Mouse (Mus musculus): Measurements from ENCODE around the gene Zfand3. TPM values are rescaled to one million over a fixed set of nuclear protein-coding genes. Genes with fewer than 3 reads are reported as not detected.

The Zfand3 gene
- polyA plus RNA-seq, 1 experiment from 2014 or later = 58.4 TPM

DNA sequence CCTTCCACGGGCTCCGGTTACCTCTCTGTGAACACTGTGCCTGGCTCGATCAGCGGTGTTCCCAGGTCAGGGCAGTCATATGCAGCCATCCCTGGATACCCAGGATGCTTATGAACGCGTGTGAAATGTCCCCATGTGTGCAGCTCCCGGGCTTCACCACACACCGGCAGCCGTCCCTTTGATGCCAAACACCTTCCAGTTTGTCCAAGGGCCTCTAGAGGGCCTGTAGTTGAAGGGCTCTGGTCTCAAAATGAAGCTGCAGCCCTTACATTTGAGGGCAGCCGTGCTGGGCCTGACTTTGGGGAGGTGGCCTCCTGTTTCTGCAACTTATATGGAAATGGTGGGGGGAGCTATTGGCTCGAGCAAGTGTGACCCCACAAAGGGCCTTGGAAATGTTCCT, 217.8 kb downstream of the Zfand3 start:
- Histone ChIP-seq H3K4me1 (replicated peaks; ENCODE audit: control insufficient read depth, insufficient read depth, low read length) (peaks cover 8% of the 10 kb centered on the region), H3K9ac (replicated peaks; ENCODE audit: low read depth, low read length) (no peak overlapping the region), H3K9me3 (ENCODE audit: control insufficient read depth, low read length) (no peaks in the 10 kb centered on the region), H3K27ac (ENCODE audit: low read length) (no peak overlapping the region), H3K36me3 (ENCODE audit: control insufficient read depth, insufficient read depth) (no peaks in the 10 kb centered on the region; the same call in 1 of the 2 replicates), H3K4me2 (ENCODE audit: low read length) (no peak overlapping the region), H3K27me3 (replicated peaks; ENCODE audit: control insufficient read depth, insufficient read depth, low read length) (no peaks in the 10 kb centered on the region), H3K4me3 (replicated peaks; ENCODE audit: low read length) (no peak overlapping the region)
- no peak for ATAC-seq
- 74% methylated on average over 11 of the region's 11 CpGs for WGBS

DNA sequence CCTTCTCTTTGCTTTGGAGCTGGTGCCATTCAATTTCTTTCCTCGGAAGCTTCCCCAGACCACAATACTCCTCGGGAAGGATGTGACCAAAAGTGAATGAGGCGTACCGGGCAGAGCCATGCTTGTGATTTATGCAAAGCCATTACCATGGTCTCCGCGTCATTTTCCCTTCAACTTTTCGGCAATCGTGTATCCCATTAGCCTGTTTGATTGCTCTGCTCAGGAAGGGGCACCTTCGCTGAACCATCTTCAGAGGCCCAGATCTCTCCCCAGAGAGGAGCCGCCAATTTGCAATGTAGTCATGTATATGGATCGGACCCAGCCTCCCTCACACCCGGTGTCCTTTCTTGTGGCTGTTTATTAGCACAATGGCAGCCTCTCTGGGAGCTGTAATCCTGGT, 218.3 kb downstream of the Zfand3 start:
- H3K4me1 ChIP-seq (replicated peaks; ENCODE audit: control insufficient read depth, insufficient read depth, low read length) = peaks cover 8% of the 10 kb centered on the region
- ATAC-seq = no peak

DNA sequence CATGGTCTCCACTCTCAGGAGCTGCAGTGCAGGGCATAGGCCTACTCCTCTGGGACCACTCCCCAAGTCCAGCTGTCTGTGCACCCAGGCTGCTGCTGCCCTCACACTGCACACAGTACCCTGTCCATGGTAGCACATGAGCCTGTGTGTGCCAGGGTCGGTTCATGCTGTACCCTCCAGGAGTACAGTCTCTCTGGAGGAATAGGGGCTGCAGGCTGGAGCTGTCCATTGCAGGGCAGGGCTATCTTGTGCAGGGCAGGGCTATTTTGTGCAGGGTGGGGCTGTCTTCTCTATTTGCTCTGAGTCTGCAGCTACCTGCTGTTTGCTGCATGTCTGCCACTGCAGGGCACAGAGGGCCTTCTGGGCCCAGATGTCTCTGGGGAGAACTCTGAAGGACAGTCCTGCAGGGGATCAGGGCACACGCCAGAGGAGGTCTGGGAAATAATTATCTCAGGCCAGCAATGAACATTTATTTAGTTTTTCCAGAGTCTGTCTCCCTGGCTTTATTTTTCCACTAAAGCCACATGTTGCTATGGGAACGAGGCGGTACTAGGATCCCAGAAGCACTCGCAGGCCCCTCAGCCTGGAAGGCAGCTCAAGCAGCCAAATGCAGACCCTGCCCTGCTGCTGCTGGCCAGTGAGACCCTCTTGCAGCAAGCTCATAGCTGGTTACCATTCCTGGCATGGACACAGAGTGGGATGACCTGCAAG, 220.7 kb downstream of the Zfand3 start:
- WGBS = 26% methylated on average over 5 of the region's 5 CpGs
- Histone ChIP-seq H3K9me3 (ENCODE audit: control insufficient read depth, low read length) (no peaks in the 10 kb centered on the region), H3K27ac (ENCODE audit: low read length) (no peak overlapping the region), H3K4me3 (replicated peaks; ENCODE audit: low read length) (no peak overlapping the region), H3K4me1 (replicated peaks; ENCODE audit: control insufficient read depth, insufficient read depth, low read length) (peaks cover 8% of the 10 kb centered on the region), H3K9ac (replicated peaks; ENCODE audit: low read depth, low read length) (no peak overlapping the region), H3K27me3 (replicated peaks; ENCODE audit: control insufficient read depth, insufficient read depth, low read length) (no peaks in the 10 kb centered on the region), H3K4me2 (ENCODE audit: low read length) (no peak overlapping the region), H3K36me3 (ENCODE audit: control insufficient read depth, insufficient read depth) (no peaks in the 10 kb centered on the region)
- ATAC-seq = peak; percentile 39; the same call in 1 of the 2 replicates

More for the DNA sequence above, 218.3 kb downstream of the Zfand3 start:
- no peak overlapping the region for H3K4me2 ChIP-seq (ENCODE audit: low read length)
- no peak overlapping the region for H3K27ac ChIP-seq (ENCODE audit: low read length)
- no peaks in the 10 kb centered on the region for H3K27me3 ChIP-seq (replicated peaks; ENCODE audit: control insufficient read depth, insufficient read depth, low read length)
- H3K4me3 ChIP-seq (replicated peaks; ENCODE audit: low read length) = no peak overlapping the region
- 59% methylated on average over 12 of the region's 12 CpGs for WGBS
- H3K9ac ChIP-seq (replicated peaks; ENCODE audit: low read depth, low read length) = no peak overlapping the region
- H3K36me3 ChIP-seq (ENCODE audit: control insufficient read depth, insufficient read depth) = no peaks in the 10 kb centered on the region; the same call in 1 of the 2 replicates
- no peaks in the 10 kb centered on the region for H3K9me3 ChIP-seq (ENCODE audit: control insufficient read depth, low read length)

DNA sequence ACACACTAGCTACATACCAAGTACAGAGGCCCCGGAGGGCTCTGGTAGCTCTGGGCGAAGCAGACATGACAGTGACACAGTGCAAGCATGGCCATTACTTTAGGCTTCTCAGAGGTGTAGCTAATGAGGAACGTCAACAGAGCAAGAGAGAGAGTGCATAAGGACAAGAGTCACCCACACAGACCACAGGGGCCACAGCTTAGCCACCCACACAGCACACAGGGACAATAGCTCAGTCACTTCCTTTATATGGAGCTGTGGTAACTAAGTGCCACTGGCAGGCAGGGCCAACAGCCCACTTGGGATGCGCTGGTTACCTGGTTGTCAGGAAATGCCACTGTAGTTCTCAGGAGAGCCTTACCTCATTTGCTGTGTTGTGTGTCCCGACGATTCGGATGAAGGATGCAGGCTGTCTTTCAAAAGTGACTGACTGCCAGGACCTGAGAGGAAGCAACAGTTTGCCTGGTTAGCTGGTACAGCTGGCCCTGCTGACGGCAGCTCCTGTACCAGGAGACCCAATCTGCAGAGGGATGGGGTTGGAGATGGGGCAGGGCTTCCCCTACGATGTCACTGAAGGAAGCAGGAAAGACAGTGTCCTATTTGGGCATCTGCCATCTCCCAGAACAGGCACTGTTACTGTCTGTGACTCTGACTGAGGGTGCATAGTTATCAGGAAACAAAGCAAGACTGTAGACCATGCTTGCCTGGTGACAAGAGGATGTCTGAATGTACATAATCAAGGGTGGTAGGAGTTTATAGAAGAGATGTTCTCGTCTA, 224.1 kb downstream of the Zfand3 start:
- WGBS = 85% methylated on average over 10 of the region's 10 CpGs
- H3K4me2 ChIP-seq (ENCODE audit: low read length) = no peak overlapping the region
- H3K4me3 ChIP-seq (replicated peaks; ENCODE audit: low read length) = no peak overlapping the region
- no peak for ATAC-seq
- H3K9ac ChIP-seq (replicated peaks; ENCODE audit: low read depth, low read length) = no peak overlapping the region
- no peaks in the 10 kb centered on the region for H3K36me3 ChIP-seq (ENCODE audit: control insufficient read depth, insufficient read depth)
- no peaks in the 10 kb centered on the region for H3K27me3 ChIP-seq (replicated peaks; ENCODE audit: control insufficient read depth, insufficient read depth, low read length)
- H3K27ac ChIP-seq (ENCODE audit: low read length) = no peak overlapping the region
- no peaks in the 10 kb centered on the region for H3K9me3 ChIP-seq (ENCODE audit: control insufficient read depth, low read length)
- H3K4me1 ChIP-seq (replicated peaks; ENCODE audit: control insufficient read depth, insufficient read depth, low read length) = peaks cover 13% of the 10 kb centered on the region

DNA sequence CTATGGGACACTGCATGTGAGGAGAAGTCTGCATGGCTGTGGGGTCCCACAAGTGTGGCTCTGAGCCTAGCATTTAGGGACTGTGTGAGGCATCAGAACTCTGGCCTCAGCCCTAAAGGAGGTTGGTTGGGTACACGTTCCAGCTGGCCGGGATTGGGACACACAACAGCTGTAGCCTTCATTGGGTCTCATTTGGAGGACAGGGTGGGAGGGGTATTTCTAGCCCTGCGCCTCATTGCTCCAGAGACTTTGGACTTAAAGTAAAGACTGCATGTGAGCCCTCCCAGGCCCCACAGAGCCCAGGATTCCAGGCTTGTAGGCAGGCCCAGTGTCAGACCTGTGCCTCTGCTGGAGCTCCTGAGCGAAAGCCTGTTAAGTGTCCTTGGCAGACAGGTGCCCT, 225.9 kb downstream of the Zfand3 start:
- Histone ChIP-seq H3K27me3 (replicated peaks; ENCODE audit: control insufficient read depth, insufficient read depth, low read length) (no peaks in the 10 kb centered on the region), H3K4me1 (replicated peaks; ENCODE audit: control insufficient read depth, insufficient read depth, low read length) (peaks cover 8% of the 10 kb centered on the region), H3K36me3 (ENCODE audit: control insufficient read depth, insufficient read depth) (no peaks in the 10 kb centered on the region), H3K9ac (replicated peaks; ENCODE audit: low read depth, low read length) (no peak overlapping the region), H3K9me3 (ENCODE audit: control insufficient read depth, low read length) (no peaks in the 10 kb centered on the region), H3K4me3 (replicated peaks; ENCODE audit: low read length) (no peak overlapping the region), H3K4me2 (ENCODE audit: low read length) (no peak overlapping the region), H3K27ac (ENCODE audit: low read length) (no peak overlapping the region)
- WGBS = 88% methylated on average over 4 of the region's 4 CpGs
- ATAC-seq = no peak

DNA sequence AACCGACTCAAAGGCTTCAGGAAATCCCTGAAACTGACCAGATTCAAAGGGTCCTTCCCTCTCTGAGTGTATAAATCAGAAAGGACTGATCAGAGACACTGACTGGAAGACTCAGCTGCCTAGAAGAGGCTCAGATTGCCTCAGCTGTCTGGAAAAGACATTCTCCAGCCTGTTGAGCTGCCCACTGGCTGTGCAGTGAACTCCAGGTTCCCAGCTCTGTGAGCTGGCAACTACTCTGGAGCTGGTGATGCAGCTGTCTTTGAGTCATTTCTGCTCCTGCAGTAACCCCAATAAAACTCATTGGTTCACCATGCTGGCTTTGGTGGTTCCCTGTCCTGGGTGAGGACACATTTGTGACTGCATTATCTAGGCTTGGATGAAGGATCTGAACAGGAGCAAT, 226.9 kb downstream of the Zfand3 start:
- Histone ChIP-seq H3K27me3 (replicated peaks; ENCODE audit: control insufficient read depth, insufficient read depth, low read length) (no peaks in the 10 kb centered on the region), H3K27ac (ENCODE audit: low read length) (no peak overlapping the region), H3K4me3 (replicated peaks; ENCODE audit: low read length) (no peak overlapping the region), H3K4me1 (replicated peaks; ENCODE audit: control insufficient read depth, insufficient read depth, low read length) (peaks cover 6% of the 10 kb centered on the region; the same call in 1 of the 2 replicates), H3K9me3 (ENCODE audit: control insufficient read depth, low read length) (no peaks in the 10 kb centered on the region), H3K9ac (replicated peaks; ENCODE audit: low read depth, low read length) (no peak overlapping the region), H3K4me2 (ENCODE audit: low read length) (no peak overlapping the region), H3K36me3 (ENCODE audit: control insufficient read depth, insufficient read depth) (no peaks in the 10 kb centered on the region)
- ATAC-seq = no peak
- WGBS = 100% methylated on average over 1 of the region's 1 CpGs

DNA sequence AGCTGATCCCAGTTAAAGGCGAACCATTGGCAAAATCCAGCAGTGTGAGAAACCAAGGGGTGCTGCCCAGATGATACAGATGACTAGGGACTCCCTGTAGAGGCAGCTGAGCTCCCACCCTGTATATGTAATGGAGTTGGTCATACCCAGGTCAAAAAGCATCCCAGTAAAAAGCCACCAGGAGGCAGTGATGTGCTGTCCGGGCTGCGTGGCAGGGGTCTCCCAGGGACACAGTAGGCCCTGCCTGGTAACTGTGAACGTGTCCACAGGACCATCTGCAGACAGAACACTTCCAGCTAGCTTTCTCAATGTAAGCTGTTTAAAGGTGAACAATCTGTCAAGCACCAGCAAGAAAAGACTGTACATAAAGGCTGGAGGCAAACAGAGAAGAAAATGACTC, 228.2 kb downstream of the Zfand3 start:
- Histone ChIP-seq H3K9ac (replicated peaks; ENCODE audit: low read depth, low read length) (no peak overlapping the region), H3K36me3 (ENCODE audit: control insufficient read depth, insufficient read depth) (no peaks in the 10 kb centered on the region), H3K4me1 (replicated peaks; ENCODE audit: control insufficient read depth, insufficient read depth, low read length) (peaks cover 15% of the 10 kb centered on the region), H3K4me2 (ENCODE audit: low read length) (no peak overlapping the region), H3K27me3 (replicated peaks; ENCODE audit: control insufficient read depth, insufficient read depth, low read length) (no peaks in the 10 kb centered on the region), H3K27ac (ENCODE audit: low read length) (no peak overlapping the region), H3K9me3 (ENCODE audit: control insufficient read depth, low read length) (no peaks in the 10 kb centered on the region), H3K4me3 (replicated peaks; ENCODE audit: low read length) (no peak overlapping the region)
- 37% methylated on average over 4 of the region's 4 CpGs for WGBS
- no peak for ATAC-seq

DNA sequence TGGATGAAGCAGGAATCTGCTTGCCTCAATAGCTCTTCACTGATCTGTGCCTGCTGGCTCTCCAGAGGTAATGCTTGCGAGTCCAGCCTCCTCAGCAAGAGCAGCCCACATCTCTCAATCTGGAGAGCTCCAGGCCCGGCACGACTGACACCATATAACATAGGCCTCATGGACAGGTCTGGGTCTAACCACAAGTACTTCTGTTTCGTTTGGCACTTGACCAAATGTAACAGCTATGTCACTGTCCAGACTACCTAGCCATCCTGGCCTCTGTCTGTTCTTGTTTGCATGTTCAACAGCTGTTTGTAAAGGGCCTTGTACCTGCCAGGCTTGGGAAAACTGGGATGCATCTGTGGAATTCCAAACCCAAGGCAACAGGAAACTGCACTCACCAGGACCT, 230.8 kb downstream of the Zfand3 start:
- no peak for ATAC-seq
- H3K27ac ChIP-seq (ENCODE audit: low read length) = no peak overlapping the region
- H3K9me3 ChIP-seq (ENCODE audit: control insufficient read depth, low read length) = no peaks in the 10 kb centered on the region
- no peak overlapping the region for H3K9ac ChIP-seq (replicated peaks; ENCODE audit: low read depth, low read length)
- H3K4me2 ChIP-seq (ENCODE audit: low read length) = no peak overlapping the region
- H3K4me1 ChIP-seq (replicated peaks; ENCODE audit: control insufficient read depth, insufficient read depth, low read length) = peaks cover 24% of the 10 kb centered on the region
- no peak overlapping the region for H3K4me3 ChIP-seq (replicated peaks; ENCODE audit: low read length)
- H3K36me3 ChIP-seq (ENCODE audit: control insufficient read depth, insufficient read depth) = no peaks in the 10 kb centered on the region
- 86% methylated on average over 4 of the region's 4 CpGs for WGBS
- no peaks in the 10 kb centered on the region for H3K27me3 ChIP-seq (replicated peaks; ENCODE audit: control insufficient read depth, insufficient read depth, low read length)

DNA sequence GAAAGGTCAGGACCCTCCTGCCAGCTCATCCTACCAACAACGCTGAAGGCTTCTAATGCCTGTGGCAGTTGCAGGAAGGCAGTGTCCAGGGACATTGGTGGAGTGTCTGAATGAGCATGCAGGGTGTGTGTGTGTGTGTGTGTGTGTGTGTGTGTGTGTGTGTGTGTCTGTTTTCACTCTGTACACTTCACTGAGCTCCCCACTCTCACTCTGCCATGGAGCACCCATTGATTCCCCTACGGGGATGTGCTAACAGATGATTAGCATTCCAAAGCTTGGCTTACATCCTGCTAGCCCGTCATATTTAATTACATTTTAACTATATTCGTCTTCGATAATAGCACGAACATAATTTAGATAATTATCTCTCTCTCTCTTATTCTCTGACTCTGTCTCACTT, 232.1 kb downstream of the Zfand3 start:
- 32% methylated on average over 6 of the region's 6 CpGs for WGBS
- H3K9ac ChIP-seq (replicated peaks; ENCODE audit: low read depth, low read length) = no peak overlapping the region
- no peak overlapping the region for H3K4me2 ChIP-seq (ENCODE audit: low read length)
- ATAC-seq = peak; percentile 69
- no peak overlapping the region for H3K4me3 ChIP-seq (replicated peaks; ENCODE audit: low read length)
- H3K27me3 ChIP-seq (replicated peaks; ENCODE audit: control insufficient read depth, insufficient read depth, low read length) = no peaks in the 10 kb centered on the region
- no peak overlapping the region for H3K27ac ChIP-seq (ENCODE audit: low read length)
- no peaks in the 10 kb centered on the region for H3K9me3 ChIP-seq (ENCODE audit: control insufficient read depth, low read length)
- H3K4me1 ChIP-seq (replicated peaks; ENCODE audit: control insufficient read depth, insufficient read depth, low read length) = peaks cover 36% of the 10 kb centered on the region
- H3K36me3 ChIP-seq (ENCODE audit: control insufficient read depth, insufficient read depth) = no peaks in the 10 kb centered on the region
